Mouse (Mus musculus): ENCODE results near the gene Mfsd1. TPM values are rescaled to one million over a fixed set of nuclear protein-coding genes. Genes with fewer than 3 reads are reported as not detected.

Mfsd1 gene
- polyA plus RNA-seq, 1 experiment from 2014 or later: 61.2 TPM

GRCm38 (mm10) chr3:67587430-67587829 lies 4.9 kb downstream of the Mfsd1 start:
- H3K4me2 ChIP-seq (ENCODE audit: low read depth, low read length): no peak overlapping the region
- no peak overlapping the region for H3K4me3 ChIP-seq (ENCODE audit: low read length)
- 0 out of 2 replicates have a peak, but pooled peaks cover 2% of the 10 kb centered on the region for H3K36me3 ChIP-seq (ENCODE audit: control insufficient read depth, insufficient read depth, low read length)
- H3K9me3 ChIP-seq (ENCODE audit: control insufficient read depth, low read length): no peaks in the 10 kb centered on the region
- no peak overlapping the region for H3K27ac ChIP-seq (ENCODE audit: low read length)
- no peaks in the 10 kb centered on the region for H3K27me3 ChIP-seq (replicated peaks; ENCODE audit: control insufficient read depth, insufficient read depth, low read length)
- WGBS: 75% methylated on average over 9 of the region's 9 CpGs
- H3K9ac ChIP-seq (ENCODE audit: low read depth, low read length): no peak overlapping the region
- peaks cover 6% of the 10 kb centered on the region; the same call in 1 of the 2 replicates for H3K4me1 ChIP-seq (ENCODE audit: control insufficient read depth, insufficient read depth, low read length)
- ATAC-seq: no peak

GRCm38 (mm10) chr3:67601616-67602138 lies 19.1 kb downstream of the Mfsd1 start:
- Histone ChIP-seq H3K4me3 (ENCODE audit: low read length) (no peak overlapping the region), H3K4me1 (ENCODE audit: control insufficient read depth, insufficient read depth, low read length) (no peaks in the 10 kb centered on the region), H3K9ac (ENCODE audit: low read depth, low read length) (no peak overlapping the region), H3K9me3 (ENCODE audit: control insufficient read depth, low read length) (no peaks in the 10 kb centered on the region), H3K36me3 (ENCODE audit: control insufficient read depth, insufficient read depth, low read length) (peaks cover 7% of the 10 kb centered on the region), H3K27me3 (replicated peaks; ENCODE audit: control insufficient read depth, insufficient read depth, low read length) (no peaks in the 10 kb centered on the region), H3K27ac (ENCODE audit: low read length) (no peak overlapping the region), H3K4me2 (ENCODE audit: low read depth, low read length) (no peak overlapping the region)
- 65% methylated on average over 13 of the region's 13 CpGs for WGBS
- no peak for ATAC-seq

- no peak overlapping the region for H3K9ac ChIP-seq (ENCODE audit: low read depth, low read length)
Observed at GRCm38 (mm10) chr3:67618222-67618621, 35.7 kb downstream of the Mfsd1 start.

GRCm38 (mm10) chr3:67624629-67625028 lies 42.1 kb downstream of the Mfsd1 start:
- H3K4me2 ChIP-seq (ENCODE audit: low read depth, low read length): no peak overlapping the region
- no peak overlapping the region for H3K27ac ChIP-seq (ENCODE audit: low read length)
- H3K9me3 ChIP-seq (ENCODE audit: control insufficient read depth, low read length): no peaks in the 10 kb centered on the region
- no peak overlapping the region for H3K4me3 ChIP-seq (ENCODE audit: low read length)
- no peak for ATAC-seq
- H3K27me3 ChIP-seq (replicated peaks; ENCODE audit: control insufficient read depth, insufficient read depth, low read length): no peaks in the 10 kb centered on the region
- no peaks in the 10 kb centered on the region for H3K36me3 ChIP-seq (ENCODE audit: control insufficient read depth, insufficient read depth, low read length)
- 83% methylated on average over 1 of the region's 1 CpGs for WGBS
- no peak overlapping the region for H3K9ac ChIP-seq (ENCODE audit: low read depth, low read length)
- no peaks in the 10 kb centered on the region for H3K4me1 ChIP-seq (ENCODE audit: control insufficient read depth, insufficient read depth, low read length)

More at GRCm38 (mm10) chr3:67618222-67618621, 35.7 kb downstream of the Mfsd1 start:
- Histone ChIP-seq H3K4me2 (ENCODE audit: low read depth, low read length) (no peak overlapping the region), H3K27ac (ENCODE audit: low read length) (no peak overlapping the region), H3K36me3 (ENCODE audit: control insufficient read depth, insufficient read depth, low read length) (no peaks in the 10 kb centered on the region), H3K27me3 (replicated peaks; ENCODE audit: control insufficient read depth, insufficient read depth, low read length) (no peaks in the 10 kb centered on the region), H3K4me1 (ENCODE audit: control insufficient read depth, insufficient read depth, low read length) (no peaks in the 10 kb centered on the region), H3K9me3 (ENCODE audit: control insufficient read depth, low read length) (no peaks in the 10 kb centered on the region), H3K4me3 (ENCODE audit: low read length) (no peak overlapping the region)
- no peak for ATAC-seq

GRCm38 (mm10) chr3:67643135-67643534 lies 60.6 kb downstream of the Mfsd1 start:
- WGBS: 89% methylated on average over 3 of the region's 3 CpGs
- no peak overlapping the region for H3K4me3 ChIP-seq (ENCODE audit: low read length)
- no peak overlapping the region for H3K9ac ChIP-seq (ENCODE audit: low read depth, low read length)
- no peak overlapping the region for H3K27ac ChIP-seq (ENCODE audit: low read length)
- no peaks in the 10 kb centered on the region for H3K9me3 ChIP-seq (ENCODE audit: control insufficient read depth, low read length)
- no peaks in the 10 kb centered on the region for H3K27me3 ChIP-seq (replicated peaks; ENCODE audit: control insufficient read depth, insufficient read depth, low read length)
- no peak overlapping the region for H3K4me2 ChIP-seq (ENCODE audit: low read depth, low read length)
- no peaks in the 10 kb centered on the region for H3K4me1 ChIP-seq (ENCODE audit: control insufficient read depth, insufficient read depth, low read length)
- H3K36me3 ChIP-seq (ENCODE audit: control insufficient read depth, insufficient read depth, low read length): no peaks in the 10 kb centered on the region
- ATAC-seq: no peak

GRCm38 (mm10) chr3:67645640-67646466 lies 63.3 kb downstream of the Mfsd1 start:
- Histone ChIP-seq H3K9me3 (ENCODE audit: control insufficient read depth, low read length) (no peaks in the 10 kb centered on the region), H3K36me3 (ENCODE audit: control insufficient read depth, insufficient read depth, low read length) (no peaks in the 10 kb centered on the region), H3K9ac (ENCODE audit: low read depth, low read length) (no peak overlapping the region), H3K4me3 (ENCODE audit: low read length) (no peak overlapping the region), H3K27me3 (replicated peaks; ENCODE audit: control insufficient read depth, insufficient read depth, low read length) (no peaks in the 10 kb centered on the region), H3K4me2 (ENCODE audit: low read depth, low read length) (no peak overlapping the region), H3K27ac (ENCODE audit: low read length) (no peak overlapping the region), H3K4me1 (ENCODE audit: control insufficient read depth, insufficient read depth, low read length) (no peaks in the 10 kb centered on the region)
- WGBS: 83% methylated on average over 7 of the region's 7 CpGs
- no peak for ATAC-seq

Other genes with a start within 250 kb of the Mfsd1 start
- 5.1 and 6.5 TPM in 2 replicates for gene Mlf1, start 208.6 kb upstream of the Mfsd1 start, polyA plus RNA-seq (2015; fragmentation: Nextera tagmentation; extraction: Ambion mirVana)
- gene Gm17402, start 207.6 kb upstream of the Mfsd1 start, polyA plus RNA-seq (2015; fragmentation: Nextera tagmentation; extraction: Ambion mirVana): not detected in 2 replicates
- 57.4 and 62.0 TPM in 2 replicates for gene Gfm1, start 152.6 kb upstream of the Mfsd1 start, polyA plus RNA-seq (2015; fragmentation: Nextera tagmentation; extraction: Ambion mirVana)
- gene Lxn, start 118.8 kb upstream of the Mfsd1 start, polyA plus RNA-seq (2015; fragmentation: Nextera tagmentation; extraction: Ambion mirVana): 97.1 and 102 TPM in 2 replicates
- 1.3 and 1.4 TPM in 2 replicates for gene Rarres1, start 67.2 kb upstream of the Mfsd1 start, polyA plus RNA-seq (2015; fragmentation: Nextera tagmentation; extraction: Ambion mirVana)

Data from intestine, embryonic 16.5 days (tissue).